Mouse (Mus musculus) limb, embryonic 13.5 days (tissue): ENCODE results near the gene Oxa1l. TPM values are rescaled to one million over a fixed set of nuclear protein-coding genes. Genes with fewer than 3 reads are reported as not detected.
"Not testable (repeated sequence)": the region's sequence is repeated elsewhere in the genome, so short reads cannot be mapped to it uniquely, and the experiment has no call there.

Source experiments
- ATAC-seq: fragments of 200-750 bp; cut with Nextera tagmentation; 2 replicates; pipeline ENCODE4 v1.8.0; 2017; ENCODE audit warnings: low read depth, moderate number of reproducible peaks, moderate TSS enrichment; ENCODE audit not compliant: low FRiP score
- H3K27ac ChIP-seq: fragments of 300-500 bp; sonication (generic); 2 replicates; pipeline ENCODE4 v1.5.1; 2015; ENCODE audit warnings: inconsistent platforms, mild to moderate bottlenecking, moderate library complexity
- H3K27me3 ChIP-seq: fragments of 300-500 bp; sonication (generic); 2 replicates; pipeline ENCODE4 v1.6.1; 2015; ENCODE audit warnings: mild to moderate bottlenecking, inconsistent platforms
- H3K36me3 ChIP-seq: fragments of 300-500 bp; sonication (generic); 2 replicates; pipeline ENCODE4 v1.6.1; 2015; ENCODE audit warnings: inconsistent platforms, mild to moderate bottlenecking, moderate library complexity
- H3K4me1 ChIP-seq: fragments of 300-500 bp; sonication (generic); 2 replicates; pipeline ENCODE4 v1.6.1; 2015; ENCODE audit warnings: inconsistent platforms
- H3K4me2 ChIP-seq: fragments of 300-500 bp; sonication (generic); replicated peaks from 2 replicates; pipeline ENCODE4 v1.6.1; 2015; ENCODE audit warnings: inconsistent platforms, mild to moderate bottlenecking, moderate library complexity
- H3K4me3 ChIP-seq: fragments of 300-500 bp; sonication (generic); 2 replicates; pipeline ENCODE4 v1.5.1; 2015; ENCODE audit warnings: moderate library complexity, mild to moderate bottlenecking, inconsistent platforms
- H3K9ac ChIP-seq: fragments of 300-500 bp; sonication (generic); 2 replicates; pipeline ENCODE4 v1.6.1; 2015; ENCODE audit warnings: mild to moderate bottlenecking, inconsistent platforms
- H3K9me3 ChIP-seq: fragments of 300-500 bp; sonication (generic); 2 replicates; pipeline ENCODE4 v1.6.1; 2016; ENCODE audit warnings: inconsistent platforms
- WGBS: fragments of 180-500 bp; shearing (Covaris S2); methylation state at CpG from one replicate; pipeline ENCODE4 v1.1.7; 2015; 5-methylcytosine and 5-hydroxymethylcytosine counted together
- polyA plus RNA-seq: library from polyadenylated mRNA; unstranded; fragments of >200 nt; fragmentation: Nextera tagmentation; extraction: Ambion mirVana; gene quantifications from 2 replicates; pipeline ENCODE4 v1.2.1, GENCODE M21; 2015

Gene Oxa1l
- polyA plus RNA-seq, 1 experiment from 2014 or later = 47.0 TPM

DNA sequence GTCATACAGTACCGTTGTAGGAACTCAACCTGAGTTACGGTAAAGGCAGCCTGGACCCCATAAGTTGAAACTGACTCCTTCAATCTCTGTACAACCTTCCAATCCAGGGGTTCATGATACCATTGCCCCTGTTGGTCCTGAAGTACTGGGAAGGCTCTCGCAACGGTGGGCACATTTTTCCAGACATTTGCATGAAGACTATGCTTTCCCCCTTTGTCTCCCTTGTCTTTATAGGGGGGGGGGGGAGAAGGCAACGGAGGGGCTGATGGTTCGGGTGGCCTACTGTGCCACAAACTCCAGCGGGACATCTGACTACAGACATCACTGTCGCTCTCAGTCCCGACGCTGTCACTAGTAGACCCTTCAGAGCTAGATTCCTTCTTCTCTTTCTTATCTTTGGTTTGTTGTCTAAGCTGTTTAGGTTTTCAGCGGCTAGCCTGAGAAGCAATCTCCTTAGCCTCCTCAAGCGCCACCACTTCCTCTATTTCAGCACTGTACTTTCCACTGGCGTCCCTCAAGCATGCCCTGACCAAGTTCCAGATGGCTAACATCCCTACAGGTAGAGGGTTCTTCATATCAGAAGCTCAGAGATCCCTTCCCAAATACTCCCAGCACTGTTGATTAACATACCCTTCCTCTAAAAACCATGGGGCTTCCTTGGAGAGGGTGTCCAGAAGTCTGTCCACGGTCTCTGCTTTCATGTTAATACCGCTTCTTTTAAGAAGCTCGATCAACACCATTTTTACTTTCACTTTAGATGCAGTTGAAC lies 9.7 kb upstream of the Oxa1l start:
- 90% methylated on average over 16 of the region's 16 CpGs for WGBS
- not testable (repeated sequence) for H3K36me3 ChIP-seq, H3K4me1 ChIP-seq, H3K4me3 ChIP-seq, ATAC-seq, H3K27me3 ChIP-seq, H3K4me2 ChIP-seq, H3K9ac ChIP-seq, H3K27ac ChIP-seq, H3K9me3 ChIP-seq

DNA sequence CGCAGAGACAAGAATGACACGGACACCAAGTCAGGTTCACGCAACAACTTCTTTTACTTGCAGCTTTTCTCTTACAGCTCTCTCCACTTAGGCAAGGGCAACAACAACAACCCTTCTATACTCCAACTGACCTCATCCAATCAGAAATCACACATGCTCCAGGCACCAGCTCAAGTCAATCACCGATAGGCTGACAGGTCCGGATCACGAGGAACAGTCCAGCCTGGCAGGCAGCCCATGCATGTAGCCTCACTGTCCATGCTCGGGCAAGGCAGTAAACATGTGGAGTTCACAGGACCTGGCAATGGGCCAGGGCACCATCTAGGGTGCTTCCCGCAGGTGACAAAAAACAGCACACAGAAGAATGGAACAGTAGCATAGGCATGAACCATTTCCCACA lies 8.3 kb upstream of the Oxa1l start:
- ATAC-seq = no peak
- Histone ChIP-seq H3K4me3 (no peak overlapping the region), H3K27me3 (no peaks in the 10 kb centered on the region), H3K27ac (no peak overlapping the region), H3K4me1 (no peaks in the 10 kb centered on the region), H3K9ac (no peak overlapping the region), H3K36me3 (no peaks in the 10 kb centered on the region), H3K9me3 (0 out of 2 replicates have a peak, but pooled peaks cover 5% of the 10 kb centered on the region), H3K4me2 (no peak overlapping the region)
- WGBS = 88% methylated on average over 8 of the region's 8 CpGs

DNA sequence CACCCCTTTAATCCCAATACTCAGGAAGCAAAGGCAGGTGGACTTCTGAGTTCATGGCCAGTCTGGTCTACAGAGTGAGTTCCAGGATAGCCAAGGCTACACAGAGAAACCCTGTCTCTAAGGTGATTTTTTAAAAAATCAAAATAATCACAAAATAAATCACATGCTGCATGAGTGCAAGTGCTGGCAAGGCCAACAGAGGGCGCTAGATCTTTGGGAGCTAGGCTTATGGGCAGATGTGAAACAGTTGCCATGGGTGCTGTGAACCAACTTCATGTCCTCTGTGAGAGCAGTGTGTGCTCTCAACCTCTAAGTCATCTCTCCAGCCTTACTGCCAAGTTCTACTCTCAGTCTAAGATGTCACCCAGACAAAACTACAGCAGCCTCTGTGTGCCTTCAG lies 6.2 kb upstream of the Oxa1l start:
- Histone ChIP-seq H3K27ac (no peak overlapping the region), H3K4me1 (no peaks in the 10 kb centered on the region), H3K27me3 (no peaks in the 10 kb centered on the region), H3K4me3 (no peak overlapping the region), H3K4me2 (no peak overlapping the region), H3K9ac (no peak overlapping the region), H3K36me3 (no peaks in the 10 kb centered on the region), H3K9me3 (0 out of 2 replicates have a peak, but pooled peaks cover 4% of the 10 kb centered on the region)
- ATAC-seq = no peak
- WGBS = 35% methylated on average over 1 of the region's 1 CpGs

GRCm38 (mm10) chr14:54363156-54363555 lies 2.5 kb downstream of the Oxa1l start:
- Histone ChIP-seq H3K36me3 (peaks cover 53% of the 10 kb centered on the region), H3K9me3 (no peaks in the 10 kb centered on the region), H3K4me3 (no peak overlapping the region), H3K27ac (no peak overlapping the region; the same call in 1 of the 2 replicates), H3K4me1 (peaks cover 12% of the 10 kb centered on the region), H3K27me3 (no peaks in the 10 kb centered on the region), H3K9ac (no peak overlapping the region), H3K4me2 (no peak overlapping the region)
- ATAC-seq = no peak
- whole genome bisulfite sequencing = 94% methylated on average over 8 of the region's 8 CpGs

GRCm38 (mm10) chr14:54365026-54365645 lies 4.5 kb downstream of the Oxa1l start:
- 88% methylated on average over 5 of the region's 5 CpGs for WGBS
- no peak overlapping the region for H3K4me3 ChIP-seq
- H3K36me3 ChIP-seq = peaks cover 72% of the 10 kb centered on the region
- H3K4me1 ChIP-seq = peaks cover 12% of the 10 kb centered on the region
- H3K27ac ChIP-seq = no peak overlapping the region
- H3K9me3 ChIP-seq = no peaks in the 10 kb centered on the region
- ATAC-seq = no peak
- no peak overlapping the region for H3K9ac ChIP-seq
- H3K4me2 ChIP-seq = no peak overlapping the region
- H3K27me3 ChIP-seq = no peaks in the 10 kb centered on the region

DNA sequence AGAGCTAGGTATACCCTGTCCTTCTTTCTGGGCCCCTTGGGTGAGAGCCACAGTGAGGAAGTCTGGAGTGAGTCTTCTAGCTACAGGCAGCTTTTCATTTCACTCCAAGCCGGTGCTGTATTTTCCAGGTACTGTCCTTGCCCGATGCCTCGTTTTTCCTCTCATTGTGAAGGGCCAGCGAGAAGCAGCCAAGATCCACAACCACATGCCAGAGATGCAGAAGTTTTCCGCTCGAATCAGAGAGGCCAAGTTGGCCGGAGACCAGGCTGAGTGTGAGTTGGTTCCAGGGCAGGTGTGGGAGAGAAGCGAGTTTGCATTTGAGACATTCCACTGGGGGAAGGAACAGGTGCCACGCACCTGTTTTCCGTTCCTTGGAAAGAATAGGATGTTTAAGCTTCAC lies 5.9 kb downstream of the Oxa1l start:
- Histone ChIP-seq H3K4me3 (no peak overlapping the region), H3K27me3 (no peaks in the 10 kb centered on the region), H3K27ac (no peak overlapping the region), H3K9me3 (no peaks in the 10 kb centered on the region), H3K4me1 (peaks cover 9% of the 10 kb centered on the region), H3K4me2 (no peak overlapping the region), H3K9ac (no peak overlapping the region), H3K36me3 (peaks cover 84% of the 10 kb centered on the region)
- 91% methylated on average over 10 of the region's 10 CpGs for WGBS
- ATAC-seq = no peak

- Histone ChIP-seq H3K4me2 (no peak overlapping the region), H3K36me3 (peaks cover 88% of the 10 kb centered on the region), H3K9ac (no peak overlapping the region), H3K4me3 (no peak overlapping the region), H3K27ac (no peak overlapping the region), H3K9me3 (no peaks in the 10 kb centered on the region), H3K4me1 (peaks cover under 1% of the 10 kb centered on the region; the same call in 1 of the 2 replicates), H3K27me3 (no peaks in the 10 kb centered on the region)
- no peak for ATAC-seq
- WGBS = 92% methylated on average over 18 of the region's 18 CpGs
Observed at GRCm38 (mm10) chr14:54367429-54368060, 6.9 kb downstream of the Oxa1l start.

GRCm38 (mm10) chr14:54369372-54369771 lies 8.7 kb downstream of the Oxa1l start:
- H3K4me1 ChIP-seq = no peaks in the 10 kb centered on the region
- H3K36me3 ChIP-seq = peaks cover 71% of the 10 kb centered on the region
- WGBS = 91% methylated on average over 3 of the region's 3 CpGs
- no peaks in the 10 kb centered on the region for H3K27me3 ChIP-seq
- H3K27ac ChIP-seq = no peak overlapping the region
- H3K9ac ChIP-seq = no peak overlapping the region
- no peak overlapping the region for H3K4me3 ChIP-seq
- H3K9me3 ChIP-seq = no peaks in the 10 kb centered on the region
- H3K4me2 ChIP-seq = no peak overlapping the region
- no peak for ATAC-seq

GRCm38 (mm10) chr14:54370595-54370994 lies 10.0 kb downstream of the Oxa1l start:
- WGBS = 96% methylated on average over 6 of the region's 6 CpGs
- no peaks in the 10 kb centered on the region for H3K4me1 ChIP-seq
- H3K9ac ChIP-seq = no peak overlapping the region
- no peaks in the 10 kb centered on the region for H3K27me3 ChIP-seq
- H3K36me3 ChIP-seq = peaks cover 59% of the 10 kb centered on the region
- no peak overlapping the region for H3K4me3 ChIP-seq
- H3K27ac ChIP-seq = no peak overlapping the region
- H3K4me2 ChIP-seq = no peak overlapping the region
- no peaks in the 10 kb centered on the region for H3K9me3 ChIP-seq
- no peak for ATAC-seq

DNA sequence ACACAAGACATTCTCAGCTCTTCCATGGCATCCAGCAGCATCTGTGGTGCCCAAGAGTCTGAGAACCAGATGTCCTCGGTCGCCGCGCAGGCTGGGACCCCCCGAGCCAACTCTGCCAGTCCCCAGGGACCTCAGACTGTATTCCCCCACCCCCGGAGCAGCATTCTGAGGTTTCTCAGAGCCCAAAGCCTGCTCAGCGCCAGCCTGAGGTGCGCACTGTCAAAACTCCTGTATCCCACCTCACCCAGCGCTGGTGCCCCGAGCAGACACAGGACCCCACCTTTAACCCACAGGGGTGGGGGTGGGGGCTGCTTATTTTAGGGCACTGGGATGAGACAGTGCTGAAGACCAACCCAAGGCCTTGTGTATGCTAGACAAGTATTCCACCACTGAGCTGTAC lies 10.8 kb downstream of the Oxa1l start:
- Histone ChIP-seq H3K9me3 (no peaks in the 10 kb centered on the region), H3K4me1 (no peaks in the 10 kb centered on the region), H3K27ac (no peak overlapping the region), H3K4me3 (no peak overlapping the region), H3K36me3 (peaks cover 53% of the 10 kb centered on the region), H3K9ac (no peak overlapping the region), H3K27me3 (no peaks in the 10 kb centered on the region), H3K4me2 (no peak overlapping the region)
- no peak for ATAC-seq
- 99% methylated on average over 10 of the region's 10 CpGs for WGBS

GRCm38 (mm10) chr14:54372923-54373322 lies 12.3 kb downstream of the Oxa1l start:
- H3K27ac ChIP-seq = no peak overlapping the region

DNA sequence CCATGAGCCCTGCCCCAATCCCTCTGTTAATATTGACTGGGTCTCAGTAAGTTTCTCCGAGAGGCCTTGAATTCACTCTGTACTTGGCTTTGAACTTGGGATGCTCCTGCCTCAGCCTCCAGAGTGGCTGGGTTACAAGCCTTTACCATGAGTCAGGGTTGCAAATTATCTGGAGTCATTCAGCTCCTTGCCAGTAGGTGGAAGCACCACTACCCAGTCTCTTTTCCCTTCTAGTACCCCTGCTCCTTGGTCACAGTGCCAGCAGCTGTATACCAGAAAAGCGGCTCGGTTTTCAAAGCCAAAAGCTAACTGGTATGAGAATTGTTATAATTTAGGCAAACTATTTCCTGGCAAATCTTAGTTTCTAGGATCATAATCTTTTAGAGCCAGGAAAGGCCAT lies 15.3 kb downstream of the Oxa1l start:
- WGBS = 78% methylated on average over 3 of the region's 3 CpGs
- H3K4me3 ChIP-seq = no peak overlapping the region
- no peak for ATAC-seq
- H3K4me2 ChIP-seq = no peak overlapping the region
- no peaks in the 10 kb centered on the region for H3K27me3 ChIP-seq
- no peak overlapping the region for H3K27ac ChIP-seq
- no peak overlapping the region for H3K9ac ChIP-seq
- no peaks in the 10 kb centered on the region for H3K9me3 ChIP-seq
- H3K36me3 ChIP-seq = peaks cover 8% of the 10 kb centered on the region
- no peaks in the 10 kb centered on the region for H3K4me1 ChIP-seq

More at GRCm38 (mm10) chr14:54372923-54373322, 12.3 kb downstream of the Oxa1l start:
- Histone ChIP-seq H3K27me3 (no peaks in the 10 kb centered on the region), H3K9ac (no peak overlapping the region), H3K4me2 (no peak overlapping the region), H3K36me3 (peaks cover 38% of the 10 kb centered on the region), H3K9me3 (no peaks in the 10 kb centered on the region), H3K4me3 (no peak overlapping the region), H3K4me1 (no peaks in the 10 kb centered on the region)
- 91% methylated on average over 9 of the region's 9 CpGs for WGBS
- no peak for ATAC-seq
